Mouse (Mus musculus): ENCODE results near the gene Ndufs2.

- no peak for TF ChIP-seq CTCF (IDR thresholded peaks at IDR 0.05; ENCODE audit: borderline replicate concordance, control insufficient read depth, extremely low read depth, insufficient read depth, low read length, poor library complexity)
- TF ChIP-seq POLR2A (IDR thresholded peaks at IDR 0.05; ENCODE audit: control insufficient read depth, extremely low read depth, insufficient read depth, low read length, poor library complexity), result no peak
Observed at GRCm38 (mm10) chr1:171237438-171237837, 13.8 kb downstream of the Ndufs2 start.

Data from thymus, adult 2 months (tissue).